Mouse (Mus musculus) lung, postnatal 25 days (tissue): ENCODE data around the gene Nit2.
"Not testable (repeated sequence)": the region's sequence is repeated elsewhere in the genome, so short reads cannot be mapped to it uniquely, and the experiment has no call there.

ENCODE experiments used
- DNase-seq: peaks from one replicate; pipeline ENCODE4 v3.0.0; 2022; ENCODE audit warnings: low spot score

Nit2 gene

DNA sequence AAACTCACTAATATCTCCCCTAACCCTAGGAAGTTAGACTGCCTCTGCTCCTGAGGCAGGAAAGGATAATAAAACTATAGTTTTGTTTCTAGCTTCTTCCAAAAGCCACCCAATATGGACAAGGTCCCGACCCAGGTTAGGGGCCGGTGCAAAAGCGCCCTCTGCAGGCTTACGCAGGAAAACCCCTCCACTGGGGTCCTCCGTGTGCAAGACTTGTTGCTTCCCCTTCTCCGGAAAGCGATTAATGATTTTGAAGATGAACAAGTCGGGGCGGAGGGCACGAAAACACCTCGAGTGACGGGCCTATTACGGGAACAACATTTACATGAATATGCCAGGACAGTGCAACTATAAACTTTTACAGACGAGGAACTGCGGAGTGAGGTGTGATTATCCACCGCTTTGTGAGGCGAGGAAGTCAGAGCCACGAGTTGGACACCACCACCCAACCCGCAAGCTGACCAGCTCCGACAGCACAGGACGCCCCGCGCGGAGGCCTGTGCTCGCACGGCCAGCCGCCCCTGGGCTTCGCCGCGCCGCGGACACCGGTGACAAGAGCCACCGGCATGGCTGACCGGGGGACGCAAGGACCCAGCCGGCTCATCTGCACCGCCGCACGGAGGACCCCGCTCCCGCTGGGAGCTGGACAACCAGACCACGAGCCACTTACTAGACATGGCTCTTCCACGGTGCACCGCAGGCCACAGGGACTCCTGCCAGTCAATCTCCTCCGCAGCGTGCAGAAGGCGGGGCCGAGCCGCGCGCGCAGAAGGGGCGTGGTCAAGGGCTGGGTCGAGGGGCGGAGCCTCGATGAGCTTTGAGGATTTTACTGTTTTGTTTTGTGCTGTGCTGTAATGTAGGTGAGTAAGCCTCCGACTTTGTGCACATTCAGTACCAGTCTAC is at the start of gene Nit2:
Gene Nit2, minus strand, starts transcription at position 731 of the 903 bp plus-strand sequence.
- peak; percentile 94 for DNase-seq

DNA sequence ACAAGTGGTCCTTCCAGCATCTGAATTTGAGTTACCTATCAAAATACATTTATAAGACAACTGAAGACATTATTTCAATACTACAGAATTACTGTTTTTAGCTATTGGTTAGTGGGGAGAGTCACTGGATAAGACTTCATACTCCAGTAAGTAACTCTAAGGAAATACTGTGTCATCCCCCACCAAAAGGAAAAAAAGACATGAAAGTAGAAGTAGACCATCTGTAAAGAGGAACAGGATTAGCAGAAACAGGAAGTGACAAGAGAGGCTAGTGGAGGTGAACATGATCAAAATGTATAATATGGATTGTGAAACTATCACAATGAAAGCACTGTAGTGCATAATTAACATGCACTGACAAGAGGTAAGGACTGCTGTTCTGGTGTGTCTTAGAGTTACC is 48.8 kb upstream of the Nit2 start:
- DNase-seq, result peak; percentile 24

- DNase-seq, result no peak
These were observed 43.9 kb upstream of the Nit2 start for GRCm38 (mm10) chr16:57211037-57211436.

GRCm38 (mm10) chr16:57208342-57208741 is 41.2 kb upstream of the Nit2 start:
- DNase-seq, result peak; percentile 64

GRCm38 (mm10) chr16:57197281-57197680 is 30.1 kb upstream of the Nit2 start:
- DNase-seq, result no peak

- no peak for DNase-seq
These were observed 29.4 kb upstream of the Nit2 start for GRCm38 (mm10) chr16:57196590-57196989.

- DNase-seq, result no peak
These were observed 24.1 kb upstream of the Nit2 start for GRCm38 (mm10) chr16:57191214-57191613.

- no peak for DNase-seq
These were observed 23.2 kb upstream of the Nit2 start for GRCm38 (mm10) chr16:57190390-57190789.

GRCm38 (mm10) chr16:57189493-57189892 is 22.4 kb upstream of the Nit2 start:
- peak; percentile 28 for DNase-seq

- DNase-seq, result no peak
These were observed 19.5 kb upstream of the Nit2 start for GRCm38 (mm10) chr16:57186618-57187017.

DNA sequence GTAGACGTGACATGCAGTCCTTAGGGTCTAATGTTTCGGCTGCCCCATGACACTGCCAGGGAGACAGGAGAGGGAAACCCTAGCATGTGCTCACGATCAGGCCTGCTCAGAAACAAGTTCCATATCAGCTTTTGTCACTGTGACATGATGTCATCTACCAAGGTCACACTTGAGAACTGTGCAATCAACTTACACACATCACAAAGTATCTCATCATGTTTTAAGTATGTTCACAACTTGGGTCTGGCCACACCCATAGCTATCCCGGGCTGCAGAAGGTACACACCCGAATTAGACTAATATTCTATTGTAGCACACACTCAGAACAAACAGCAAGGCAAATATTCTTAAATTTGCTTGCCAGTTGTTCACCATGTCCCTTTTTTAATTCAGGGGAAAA is 14.9 kb upstream of the Nit2 start:
- DNase-seq, result no peak

- DNase-seq, result peak; percentile 16
These were observed 14.0 kb upstream of the Nit2 start for GRCm38 (mm10) chr16:57181180-57181579.

DNA sequence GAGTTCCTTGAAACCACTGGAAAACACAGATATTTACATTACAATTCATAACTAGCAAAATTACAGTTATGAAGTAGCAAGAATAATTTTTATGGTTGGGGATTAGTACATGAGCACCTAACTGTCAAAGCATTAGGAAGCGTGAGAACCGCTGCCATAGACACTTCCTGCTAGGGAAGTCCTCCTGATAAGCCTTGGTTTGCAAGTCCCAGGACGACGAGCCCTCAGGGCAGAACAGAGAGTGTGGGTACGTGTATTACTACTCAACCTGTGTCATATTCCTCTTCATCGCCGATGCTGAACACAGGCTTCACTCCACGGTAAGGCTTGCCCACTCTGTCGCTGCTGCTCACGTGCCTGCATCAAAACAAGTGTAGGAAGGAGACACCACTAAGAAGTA is 10.5 kb upstream of the Nit2 start:
- DNase-seq, result no peak

- DNase-seq, result peak; percentile 51
These were observed 10.1 kb upstream of the Nit2 start for GRCm38 (mm10) chr16:57177254-57177653.

- DNase-seq, result no peak
These were observed 9.1 kb upstream of the Nit2 start for GRCm38 (mm10) chr16:57176276-57176675.

DNA sequence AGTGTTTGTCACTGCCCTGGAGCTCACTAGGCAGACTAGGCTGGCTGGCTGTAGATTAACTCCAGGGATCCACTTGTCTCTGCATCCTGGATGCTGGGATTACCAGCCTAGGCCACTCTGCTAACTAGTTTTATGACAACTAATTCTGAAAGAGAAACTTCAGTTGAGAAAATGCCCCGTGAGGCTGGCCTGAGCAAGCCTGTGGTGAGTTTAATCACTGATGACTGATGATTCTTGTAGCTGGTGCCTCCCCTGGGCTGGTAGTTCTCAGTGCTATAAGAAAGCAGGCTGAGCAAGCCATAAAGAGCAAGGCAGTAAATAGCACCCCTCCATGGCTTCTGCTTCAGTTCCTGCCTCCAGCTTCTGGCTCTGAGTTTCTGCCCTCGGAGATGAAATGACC is 8.6 kb upstream of the Nit2 start:
- DNase-seq, result no peak

DNA sequence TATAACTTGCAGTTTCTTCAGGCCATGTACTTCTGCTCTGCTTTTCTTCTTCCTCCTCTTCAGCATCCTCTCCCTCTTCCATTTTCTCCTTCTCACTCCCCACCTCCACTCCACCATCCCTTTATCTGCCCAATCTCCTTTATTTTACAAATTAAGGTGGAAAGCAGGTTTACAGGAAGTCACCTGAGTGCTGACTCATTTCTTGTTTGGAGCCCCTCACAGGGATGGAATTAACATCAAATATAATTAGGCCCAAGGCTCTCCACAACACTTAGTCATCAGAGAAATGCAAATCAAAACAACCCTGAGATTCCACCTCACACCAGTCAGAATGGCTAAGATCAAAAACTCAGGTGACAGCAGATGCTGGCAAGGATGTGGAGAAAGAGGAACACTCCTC is 7.3 kb upstream of the Nit2 start:
- DNase-seq, result not testable (repeated sequence)

DNA sequence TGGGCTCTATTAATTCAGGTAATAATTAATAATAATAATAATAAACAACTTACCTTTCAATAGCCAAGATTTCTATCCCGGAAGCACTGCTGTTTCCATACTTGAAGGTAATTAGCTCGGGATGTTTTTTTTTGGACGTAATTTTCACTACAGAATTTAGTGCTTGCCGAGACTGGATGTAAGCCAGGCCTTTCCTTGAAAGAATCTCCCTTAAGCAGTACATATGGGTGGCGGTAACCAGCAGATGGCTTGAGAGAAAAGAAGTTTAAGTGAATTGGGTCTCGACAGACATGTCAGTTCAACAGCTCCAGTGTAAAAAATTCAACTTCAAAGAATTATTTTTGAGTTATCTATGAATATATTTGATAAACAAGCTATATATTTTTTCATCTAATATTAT is 4.4 kb upstream of the Nit2 start:
- no peak for DNase-seq

GRCm38 (mm10) chr16:57171161-57171560 is 4.0 kb upstream of the Nit2 start:
- DNase-seq, result no peak

DNA sequence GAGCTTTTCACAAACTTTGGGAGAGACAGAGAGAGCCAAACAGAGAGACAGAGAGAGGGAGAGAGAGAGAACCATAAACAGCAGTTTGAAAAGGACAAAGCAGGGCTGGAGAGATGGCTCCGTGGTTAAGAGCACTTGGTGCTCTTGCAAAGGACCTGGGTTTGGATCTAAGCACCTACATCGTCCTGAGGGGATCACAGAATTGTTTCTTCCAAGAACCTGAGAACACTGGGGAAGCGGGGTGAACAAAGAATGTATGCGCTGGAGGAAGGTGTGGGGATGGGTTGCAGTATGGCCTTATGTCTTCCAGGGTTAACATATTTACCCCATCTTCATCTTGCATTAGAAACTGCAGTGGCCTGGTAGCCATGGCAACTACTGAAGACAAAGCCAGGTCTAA is 1.1 kb upstream of the Nit2 start:
- no peak for DNase-seq

- no peak for DNase-seq
These were observed 372 bp upstream of the Nit2 start for GRCm38 (mm10) chr16:57167514-57167912.

GRCm38 (mm10) chr16:57166086-57166485 is 1.1 kb downstream of the Nit2 start:
- no peak for DNase-seq

DNA sequence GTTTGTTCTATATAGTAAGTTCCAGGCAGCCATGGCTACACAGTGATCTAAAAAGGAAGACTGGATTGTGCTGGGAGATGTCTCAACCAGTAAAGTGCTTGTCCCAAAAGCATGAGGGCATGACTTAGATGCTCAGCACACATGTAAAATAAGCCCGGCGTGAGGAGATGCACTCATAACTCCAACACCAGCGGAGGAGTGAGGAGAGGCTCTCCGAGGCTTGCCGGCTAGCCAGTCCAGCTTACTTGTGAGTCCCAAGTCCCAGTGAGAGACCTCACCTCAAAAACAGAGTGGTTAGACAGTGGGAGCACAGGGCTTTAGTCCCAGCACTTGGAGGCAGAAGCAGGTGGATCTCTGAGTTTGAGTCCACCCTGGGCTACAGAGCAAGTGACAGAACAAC is 2.0 kb downstream of the Nit2 start:
- no peak for DNase-seq

DNA sequence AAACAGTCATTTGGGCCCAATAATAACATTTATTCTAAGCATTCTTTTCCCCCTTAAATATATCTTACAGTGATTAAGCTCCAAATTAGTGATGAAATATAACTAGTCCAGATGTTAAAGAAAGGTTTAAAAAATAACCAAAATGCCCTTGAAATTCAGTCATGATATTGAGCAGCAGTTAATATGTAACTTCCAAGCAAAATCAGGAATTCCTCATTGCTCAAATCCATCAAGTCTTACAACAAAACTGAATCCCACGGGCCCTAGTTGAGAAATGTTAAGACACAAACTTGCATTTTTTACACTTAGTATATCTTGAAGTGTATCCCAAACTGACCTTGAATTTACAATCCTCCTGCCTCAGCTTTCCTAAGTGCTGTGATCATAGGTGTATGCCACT is 3.4 kb downstream of the Nit2 start:
- no peak for DNase-seq
